9 mouse cellular contexts compared by ENCODE assay signal in the genomic region with DNA sequence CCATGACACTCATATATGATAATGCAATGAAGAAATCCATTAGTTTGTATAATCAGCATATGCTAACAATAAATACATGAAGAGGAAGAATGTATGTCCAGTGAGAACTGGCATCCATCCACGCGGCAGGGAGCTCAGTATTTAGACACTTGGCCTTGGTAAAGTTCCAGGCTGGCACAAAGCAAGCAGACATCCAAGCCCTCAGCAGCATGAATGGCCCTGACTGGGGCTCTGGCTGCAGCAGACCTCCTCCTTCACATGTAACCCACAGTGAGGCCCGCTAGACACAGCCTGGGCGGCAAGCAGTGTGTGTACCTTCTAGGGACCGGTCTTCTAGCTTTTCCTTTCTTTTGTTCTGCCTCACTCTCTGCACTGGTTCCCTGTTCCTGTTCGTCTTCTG. TPM values are rescaled to one million over a fixed set of nuclear protein-coding genes. Genes with fewer than 3 reads are reported as not detected.
DNase-seq lines count a peak whose midpoint lies in the region; ATAC-seq lines count a peak whose summit lies in the region.
"Had no signal": no experiment of that assay in that cellular context is flagged by ENCODE, and none has a peak within 500 bp of the region (broad histone marks: within the 10 kb centered on the region; RNA-seq: fewer than 3 reads in every experiment).

No protein-coding gene starts in this region.

- H3K27me3 ChIP-seq in hindbrain, embryonic 13.5 days, result no peaks in the 10 kb centered on the region
- no peaks in the 10 kb centered on the region for H3K27me3 ChIP-seq in hindbrain, embryonic 10.5 days (ENCODE audit: insufficient read depth, poor library complexity, severe bottlenecking)

- DNase-seq in hindbrain, embryonic 10.5 days (ENCODE audit: low spot score), result no peak
- peak; percentile 43 for DNase-seq in NIH3T3 (ENCODE audit: low read depth)
- peak; percentile 77 for DNase-seq in adrenal gland, postnatal 10 days
- DNase-seq in cerebellum, postnatal 25 days, result peak; percentile 85 to 92
- no peak for DNase-seq in embryo, embryonic 11 days
- no peak for DNase-seq in natural killer cell, adult 2 months (ENCODE audit: low spot score in 2 of 2)
- DNase-seq in layer of hippocampus, postnatal 36 days, result no peak
- DNase-seq: lung, embryonic 14.5 days had no signal

- H3K9me3 ChIP-seq in hindbrain, embryonic 13.5 days, result no peaks in the 10 kb centered on the region
- no peaks in the 10 kb centered on the region for H3K9me3 ChIP-seq in hindbrain, embryonic 10.5 days

- ATAC-seq in hindbrain, embryonic 13.5 days (ENCODE audit: low FRiP score), result no peak

- 78% methylated on average over 6 of the region's 6 CpGs for WGBS in hindbrain, embryonic 13.5 days
- WGBS in hindbrain, embryonic 10.5 days, result 93% methylated on average over 6 of the region's 6 CpGs

- no peak overlapping the region for H3K4me2 ChIP-seq in hindbrain, embryonic 13.5 days
- H3K4me2 ChIP-seq: lung, embryonic 14.5 days had no signal

- no peak overlapping the region for H3K4me3 ChIP-seq in hindbrain, embryonic 13.5 days
- H3K4me3 ChIP-seq in hindbrain, embryonic 10.5 days, result no peak overlapping the region

- peaks cover 72% of the 10 kb centered on the region for H3K36me3 ChIP-seq in hindbrain, embryonic 13.5 days
- H3K36me3 ChIP-seq in hindbrain, embryonic 10.5 days, result peaks cover 100% of the 10 kb centered on the region

- H3K4me1 ChIP-seq in hindbrain, embryonic 13.5 days (replicated peaks), result no peaks in the 10 kb centered on the region
- no peaks in the 10 kb centered on the region for H3K4me1 ChIP-seq in hindbrain, embryonic 10.5 days (replicated peaks)

- no peak overlapping the region for H3K9ac ChIP-seq in hindbrain, embryonic 13.5 days
- H3K9ac ChIP-seq: lung, embryonic 14.5 days had no signal

- H3K27ac ChIP-seq in hindbrain, embryonic 13.5 days, result peak overlapping the region; percentile 44; the same call in 1 of the 2 replicates
- no peak overlapping the region for H3K27ac ChIP-seq in hindbrain, embryonic 10.5 days

RNA-seq across cellular contexts. Expression of a gene that starts 34.1 kb away (rescaled TPM):
- polyA plus RNA-seq in hindbrain, embryonic 13.5 days (2015; fragmentation: Nextera tagmentation; extraction: Ambion mirVana), result 44.7 and 53.5 TPM in 2 replicates
- polyA plus RNA-seq in hindbrain, embryonic 10.5 days (2016; fragmentation: Nextera tagmentation; extraction: Ambion mirVana), result 37.1 and 38.9 TPM in 2 replicates
- total RNA-seq in adrenal gland, postnatal 10 days (2021), result 10 to 100 TPM; 42.8 to 62.0 TPM
- total RNA-seq in layer of hippocampus, postnatal 36 days (2021), result 10 to 100 TPM; 46.4 to 61.7 TPM

Comparison
In these comparisons a context has a peak if more than half of its experiments do, and no peak if none do; other contexts are left out.
1. DNase-seq: peak in NIH3T3 (single experiment), adrenal gland, postnatal 10 days (single experiment) and cerebellum, postnatal 25 days (2 of 2); none in hindbrain, embryonic 10.5 days (single experiment), embryo, embryonic 11 days (single experiment), natural killer cell, adult 2 months (0 of 2) and layer of hippocampus, postnatal 36 days (0 of 2).